In the genomic region with DNA sequence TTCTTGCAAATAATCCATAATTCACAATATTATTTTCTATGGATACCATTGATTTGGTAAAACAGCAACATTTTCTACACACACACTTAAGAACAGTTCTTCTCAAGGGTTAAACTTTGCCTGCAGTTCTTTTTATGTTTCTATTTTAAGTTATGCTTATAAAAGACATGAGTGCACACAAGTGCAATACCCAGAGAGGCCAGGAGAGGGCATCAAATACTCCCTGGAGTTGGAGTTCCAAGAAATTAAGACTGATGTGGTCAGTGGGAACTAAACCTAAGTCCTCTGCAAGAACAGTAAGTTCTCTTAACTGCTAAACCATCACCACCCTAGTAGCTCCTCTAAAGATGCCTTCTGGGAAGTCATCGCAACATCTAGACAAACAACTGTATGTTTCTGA, we compare ENCODE assay signal across 9 mouse cellular contexts.
DNase-seq lines count a peak whose midpoint lies in the region; ATAC-seq and TF ChIP-seq lines count a peak whose summit lies in the region.
"Had no signal": no experiment of that assay in that cellular context is flagged by ENCODE, and none has a peak within 500 bp of the region (broad histone marks: within the 10 kb centered on the region; RNA-seq: fewer than 3 reads in every experiment).

No protein-coding gene starts in this region.

- H3K9me3 ChIP-seq in kidney, embryonic 15.5 days (replicated peaks), result no peaks in the 10 kb centered on the region
- H3K9me3 ChIP-seq in kidney, postnatal 0 days (replicated peaks; ENCODE audit: low read length), result no peaks in the 10 kb centered on the region
- H3K9me3 ChIP-seq: embryonic facial prominence, embryonic 12.5 days had no signal

- no peaks in the 10 kb centered on the region for H3K27me3 ChIP-seq in kidney, embryonic 15.5 days
- H3K27me3 ChIP-seq in Patski, result no peaks in the 10 kb centered on the region
- no peaks in the 10 kb centered on the region for H3K27me3 ChIP-seq in kidney, postnatal 0 days (ENCODE audit: insufficient read depth, low read length)
- H3K27me3 ChIP-seq: embryonic facial prominence, embryonic 12.5 days had no signal

- no peaks in the 10 kb centered on the region for H3K4me1 ChIP-seq in kidney, embryonic 15.5 days
- H3K4me1 ChIP-seq in kidney, postnatal 0 days (replicated peaks; ENCODE audit: insufficient read depth, low read length), result no peaks in the 10 kb centered on the region
- H3K4me1 ChIP-seq: embryonic facial prominence, embryonic 12.5 days had no signal

- POLR2A ChIA-PET in Patski (lab: Charles Lee), result no interaction called here

- TF ChIP-seq CTCF in Patski (IDR thresholded peaks at IDR 0.05), result peak; percentile 30
- TF ChIP-seq CTCF in kidney, postnatal 0 days (IDR thresholded peaks at IDR 0.05; ENCODE audit: low read depth), result peak; percentile 73

- no peak for ATAC-seq in kidney, embryonic 15.5 days (replicated peaks; ENCODE audit: low FRiP score)
- ATAC-seq in Patski, result no peak
- ATAC-seq in kidney, postnatal 0 days (replicated peaks; ENCODE audit: low FRiP score, low read depth), result no peak

- DNase-seq in kidney, adult 18-20 months, result peak; percentile 34
- no peak for DNase-seq in Patski (ENCODE audit: low read depth, low spot score)
- DNase-seq in cerebellum, adult 11-12 months, result peak; percentile 2
- peak; percentile 52 for DNase-seq in kidney, postnatal 0 days (ENCODE audit: low spot score)
- DNase-seq in lung, postnatal 10 days, result peak; percentile 21
- DNase-seq in spleen, postnatal 36 days (ENCODE audit: low spot score in 2 of 2), result no peak
- no peak for DNase-seq in natural killer cell, adult 2 months (ENCODE audit: low spot score in 2 of 2)

- no peak overlapping the region for H3K4me3 ChIP-seq in kidney, embryonic 15.5 days (replicated peaks)
- H3K4me3 ChIP-seq in kidney, postnatal 0 days (replicated peaks; ENCODE audit: low read depth, low read length), result no peak overlapping the region
- H3K4me3 ChIP-seq: embryonic facial prominence, embryonic 12.5 days had no signal

- no peak overlapping the region for H3K4me2 ChIP-seq in kidney, embryonic 15.5 days
- H3K4me2 ChIP-seq in kidney, postnatal 0 days (ENCODE audit: low read length), result no peak overlapping the region
- H3K4me2 ChIP-seq: embryonic facial prominence, embryonic 12.5 days had no signal

- no peak overlapping the region for H3K9ac ChIP-seq in kidney, embryonic 15.5 days
- H3K9ac ChIP-seq in kidney, postnatal 0 days (ENCODE audit: low read depth, low read length), result no peak overlapping the region
- H3K9ac ChIP-seq: embryonic facial prominence, embryonic 12.5 days had no signal

- CTCF ChIA-PET in Patski (lab: Charles Lee), result no interaction called here

- 23% methylated on average over 1 of the region's 1 CpGs for WGBS in kidney, embryonic 15.5 days
- 21% methylated on average over 1 of the region's 1 CpGs for WGBS in kidney, postnatal 0 days

- no peaks in the 10 kb centered on the region for H3K36me3 ChIP-seq in kidney, embryonic 15.5 days
- no peaks in the 10 kb centered on the region for H3K36me3 ChIP-seq in kidney, postnatal 0 days (ENCODE audit: insufficient read depth, low read length)
- H3K36me3 ChIP-seq: embryonic facial prominence, embryonic 12.5 days had no signal

- no peak overlapping the region for H3K27ac ChIP-seq in kidney, embryonic 15.5 days
- H3K27ac ChIP-seq in kidney, postnatal 0 days, result no peak overlapping the region
- H3K27ac ChIP-seq: embryonic facial prominence, embryonic 12.5 days had no signal

- in situ Hi-C loops in Patski (cut with MboI; ENCODE audit: low pct_unique_long_range_greater_than_20kb), result no loop called here

Comparison
In these comparisons a context has a peak if more than half of its experiments do, and no peak if none do; other contexts are left out.
1. DNase-seq: peak in kidney, adult 18-20 months (single experiment), cerebellum, adult 11-12 months (single experiment), kidney, postnatal 0 days (single experiment) and lung, postnatal 10 days (single experiment); none in Patski (single experiment), spleen, postnatal 36 days (0 of 2) and natural killer cell, adult 2 months (0 of 2).